ENCODE assay signal across 17 mouse cellular contexts in the genomic region with DNA sequence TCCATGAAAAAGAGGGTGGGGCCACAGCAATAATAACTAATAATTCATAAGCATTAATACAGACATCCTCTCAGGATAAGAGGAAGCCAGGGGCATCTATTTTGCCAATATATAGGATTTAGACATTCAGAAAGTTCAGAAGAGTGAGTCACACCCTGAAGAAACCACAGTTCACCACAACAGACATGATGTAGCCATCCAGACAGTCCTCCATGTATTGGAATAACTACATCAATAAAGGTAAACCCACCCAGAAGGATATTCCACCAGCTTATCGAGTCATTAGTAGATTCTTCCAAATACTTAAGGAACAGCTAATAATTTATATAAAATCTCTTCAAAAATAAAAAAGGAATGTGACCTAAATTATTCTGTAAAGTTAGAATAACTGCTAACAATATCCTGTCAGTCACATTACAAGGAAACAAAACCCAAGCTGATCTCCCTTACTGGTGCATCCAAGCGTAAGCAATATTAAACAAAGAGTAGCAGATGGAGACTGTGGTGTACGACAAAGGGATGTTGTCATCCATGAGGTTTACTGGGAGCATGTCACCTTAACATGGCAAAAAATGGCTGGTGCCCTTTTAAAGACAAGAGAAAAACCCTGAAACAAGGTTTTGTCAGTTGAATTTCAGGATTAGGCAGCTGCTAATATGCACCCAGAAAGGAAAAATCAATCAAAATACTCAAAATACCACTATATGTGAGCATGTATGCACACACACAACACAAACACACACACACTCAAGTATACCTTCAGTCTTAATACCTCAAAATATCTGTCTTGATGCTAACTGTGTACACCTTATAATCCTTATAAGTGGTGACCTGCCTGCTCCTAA.
DNase-seq lines count a peak whose midpoint lies in the region; ATAC-seq and TF ChIP-seq lines count a peak whose summit lies in the region.
"Had no signal": no experiment of that assay in that cellular context is flagged by ENCODE, and none has a peak within 500 bp of the region (broad histone marks: within the 10 kb centered on the region; RNA-seq: fewer than 3 reads in every experiment).

No protein-coding gene starts in this region.

- ATAC-seq in forebrain, postnatal 0 days, result no peak
- ATAC-seq in neural tube, embryonic 11.5 days (ENCODE audit: insufficient read depth, low FRiP score, low TSS enrichment), result peak; percentile 83
- ATAC-seq in neural tube, embryonic 15.5 days (ENCODE audit: low FRiP score), result no peak
- no peak for ATAC-seq in hindbrain, embryonic 14.5 days (ENCODE audit: low FRiP score)
- ATAC-seq in erythroid progenitor cell, adult 5-6 weeks (replicated peaks; ENCODE audit: low FRiP score, poor library complexity, severe bottlenecking), result no peak
- ATAC-seq: inflammation-experienced regulatory T-cells, adult 6 months; Patski had no signal

- H3K4me3 ChIP-seq in forebrain, embryonic 10.5 days, result no peak overlapping the region
- H3K4me3 ChIP-seq in forebrain, postnatal 0 days (ENCODE audit: low read depth, low read length), result no peak overlapping the region
- H3K4me3 ChIP-seq in neural tube, embryonic 11.5 days (ENCODE audit: low read depth, low read length), result no peak overlapping the region
- H3K4me3 ChIP-seq in neural tube, embryonic 15.5 days (replicated peaks), result no peak overlapping the region
- H3K4me3 ChIP-seq in hindbrain, embryonic 14.5 days (replicated peaks; ENCODE audit: low read length), result no peak overlapping the region
- H3K4me3 ChIP-seq in kidney, adult 2 months (ENCODE audit: insufficient read depth, low read depth, low read length), result no peak overlapping the region
- H3K4me3 ChIP-seq: erythroblast, embryonic 14.5 days; gastrocnemius, adult 2 months; layer of hippocampus, adult 2 months had no signal

- H3K4me2 ChIP-seq in forebrain, postnatal 0 days (ENCODE audit: low read depth), result no peak overlapping the region
- no peak overlapping the region for H3K4me2 ChIP-seq in neural tube, embryonic 11.5 days (ENCODE audit: low read depth)
- H3K4me2 ChIP-seq in neural tube, embryonic 15.5 days, result no peak overlapping the region
- no peak overlapping the region for H3K4me2 ChIP-seq in hindbrain, embryonic 14.5 days (replicated peaks)

- WGBS in forebrain, embryonic 10.5 days, result 46% methylated on average over 3 of the region's 3 CpGs
- 28% methylated on average over 3 of the region's 3 CpGs for WGBS in forebrain, postnatal 0 days
- 62% methylated on average over 3 of the region's 3 CpGs for WGBS in neural tube, embryonic 11.5 days
- WGBS in neural tube, embryonic 15.5 days, result 32% methylated on average over 3 of the region's 3 CpGs
- WGBS in hindbrain, embryonic 14.5 days, result 35% methylated on average over 3 of the region's 3 CpGs
- WGBS in kidney, adult 2 months, result 71% methylated on average over 3 of the region's 3 CpGs

- H3K4me1 ChIP-seq in forebrain, embryonic 10.5 days, result peaks cover 25% of the 10 kb centered on the region
- no peaks in the 10 kb centered on the region for H3K4me1 ChIP-seq in forebrain, postnatal 0 days (ENCODE audit: insufficient read depth)
- peaks cover 3% of the 10 kb centered on the region; the same call in 1 of the 2 replicates for H3K4me1 ChIP-seq in neural tube, embryonic 11.5 days (ENCODE audit: control insufficient read depth, insufficient read depth, low read length)
- H3K4me1 ChIP-seq in neural tube, embryonic 15.5 days, result peaks cover 10% of the 10 kb centered on the region
- H3K4me1 ChIP-seq in hindbrain, embryonic 14.5 days (replicated peaks; ENCODE audit: control insufficient read depth, insufficient read depth, low read length), result peaks cover 6% of the 10 kb centered on the region; the same call in 1 of the 2 replicates
- H3K4me1 ChIP-seq in kidney, adult 2 months (ENCODE audit: control insufficient read depth, insufficient read depth, low read length), result no peaks in the 10 kb centered on the region

- no peaks in the 10 kb centered on the region for H3K27me3 ChIP-seq in forebrain, embryonic 10.5 days (ENCODE audit: poor library complexity, severe bottlenecking)
- no peaks in the 10 kb centered on the region for H3K27me3 ChIP-seq in forebrain, postnatal 0 days (ENCODE audit: insufficient read depth, low read length)
- H3K27me3 ChIP-seq in neural tube, embryonic 11.5 days (ENCODE audit: control insufficient read depth, insufficient read depth, low read length), result no peaks in the 10 kb centered on the region
- H3K27me3 ChIP-seq in neural tube, embryonic 15.5 days (replicated peaks), result peaks cover 10% of the 10 kb centered on the region
- no peaks in the 10 kb centered on the region for H3K27me3 ChIP-seq in hindbrain, embryonic 14.5 days (ENCODE audit: control insufficient read depth, insufficient read depth, low read length)
- no peaks in the 10 kb centered on the region for H3K27me3 ChIP-seq in kidney, adult 2 months (replicated peaks; ENCODE audit: control insufficient read depth, insufficient read depth, low read length)
- H3K27me3 ChIP-seq: Patski had no signal

- no peak overlapping the region for H3K9ac ChIP-seq in forebrain, postnatal 0 days
- no peak overlapping the region for H3K9ac ChIP-seq in neural tube, embryonic 11.5 days (ENCODE audit: low read length)
- no peak overlapping the region for H3K9ac ChIP-seq in neural tube, embryonic 15.5 days (replicated peaks)
- no peak overlapping the region for H3K9ac ChIP-seq in hindbrain, embryonic 14.5 days

- peak overlapping the region; percentile 62 for H3K27ac ChIP-seq in forebrain, embryonic 10.5 days
- no peak overlapping the region for H3K27ac ChIP-seq in forebrain, postnatal 0 days (ENCODE audit: low read depth, low read length)
- H3K27ac ChIP-seq in neural tube, embryonic 11.5 days (ENCODE audit: low read depth, low read length), result no peak overlapping the region
- H3K27ac ChIP-seq in neural tube, embryonic 15.5 days (replicated peaks), result no peak overlapping the region
- peak overlapping the region; percentile 54; the same call in 1 of the 2 replicates for H3K27ac ChIP-seq in hindbrain, embryonic 14.5 days
- no peak overlapping the region for H3K27ac ChIP-seq in kidney, adult 2 months (ENCODE audit: insufficient read depth, low read depth, low read length)
- H3K27ac ChIP-seq: gastrocnemius, adult 2 months; layer of hippocampus, adult 2 months; stomach, postnatal 0 days had no signal

- TF ChIP-seq CTCF in forebrain, postnatal 0 days (IDR thresholded peaks at IDR 0.05; ENCODE audit: low read depth), result no peak
- TF ChIP-seq CTCF in kidney, adult 2 months (conservative IDR thresholded peaks at IDR 0.05; ENCODE audit: insufficient read depth, insufficient read length, low read depth, low read length), result no peak

- no peak for TF ChIP-seq POLR2A in kidney, adult 2 months (IDR thresholded peaks at IDR 0.05; ENCODE audit: low read depth, low read length)

- H3K9me3 ChIP-seq in forebrain, embryonic 10.5 days, result peaks cover 5% of the 10 kb centered on the region
- no peaks in the 10 kb centered on the region for H3K9me3 ChIP-seq in forebrain, postnatal 0 days (ENCODE audit: low read length)
- no peaks in the 10 kb centered on the region for H3K9me3 ChIP-seq in neural tube, embryonic 11.5 days (ENCODE audit: control insufficient read depth, low read length)
- H3K9me3 ChIP-seq in neural tube, embryonic 15.5 days (replicated peaks), result 0 out of 2 replicates have a peak, but pooled peaks cover 3% of the 10 kb centered on the region
- H3K9me3 ChIP-seq in hindbrain, embryonic 14.5 days (ENCODE audit: control insufficient read depth, low read length), result 0 out of 2 replicates have a peak, but pooled peaks cover 7% of the 10 kb centered on the region

- no peaks in the 10 kb centered on the region for H3K36me3 ChIP-seq in forebrain, embryonic 10.5 days (replicated peaks)
- no peaks in the 10 kb centered on the region for H3K36me3 ChIP-seq in forebrain, postnatal 0 days (ENCODE audit: insufficient read depth)
- H3K36me3 ChIP-seq in neural tube, embryonic 11.5 days (ENCODE audit: control insufficient read depth, insufficient read depth, low read length), result no peaks in the 10 kb centered on the region
- no peaks in the 10 kb centered on the region for H3K36me3 ChIP-seq in neural tube, embryonic 15.5 days
- no peaks in the 10 kb centered on the region for H3K36me3 ChIP-seq in hindbrain, embryonic 14.5 days (replicated peaks; ENCODE audit: control insufficient read depth, insufficient read depth)
- no peaks in the 10 kb centered on the region for H3K36me3 ChIP-seq in kidney, adult 2 months (ENCODE audit: control insufficient read depth, insufficient read depth, low read length)

- DNase-seq in forebrain, embryonic 10.5 days (ENCODE audit: extremely low spot score, low spot score), result no peak
- no peak for DNase-seq in forebrain, postnatal 0 days
- DNase-seq in neural tube, embryonic 11.5 days (ENCODE audit: low spot score), result peak; percentile 16
- peak; percentile 43 for DNase-seq in hindbrain, embryonic 14.5 days (ENCODE audit: low spot score)
- DNase-seq in frontal cortex, postnatal 25 days (ENCODE audit: low spot score in 2 of 2), result no peak
- DNase-seq in kidney, adult 2 months, result no peak
- DNase-seq: cerebellum, adult 11 months; gastrocnemius, adult 2 months; heart, postnatal 10 days; thymus, postnatal 25 days had no signal

Comparison
In these comparisons a context has a peak if more than half of its experiments do, and no peak if none do; other contexts are left out.
1. H3K27ac ChIP-seq: peak in forebrain, embryonic 10.5 days (single experiment) and hindbrain, embryonic 14.5 days (single experiment); none in forebrain, postnatal 0 days (single experiment), neural tube, embryonic 11.5 days (single experiment), neural tube, embryonic 15.5 days (single experiment) and kidney, adult 2 months (single experiment).
2. DNase-seq: peak in neural tube, embryonic 11.5 days (single experiment) and hindbrain, embryonic 14.5 days (single experiment); none in forebrain, embryonic 10.5 days (single experiment), forebrain, postnatal 0 days (single experiment), frontal cortex, postnatal 25 days (0 of 2) and kidney, adult 2 months (single experiment).